Mouse (Mus musculus) layer of hippocampus, postnatal 14 days (tissue): ENCODE measurements around the gene Lca5l. TPM values are rescaled to one million over a fixed set of nuclear protein-coding genes. Genes with fewer than 3 reads are reported as not detected.

ENCODE experiments used
- DNase-seq, 2 experiments: peaks; one replicate each; pipeline ENCODE4 v3.0.0; 2021 to 2022; ENCODE audit warnings: low spot score in 2 of 2, mixed read lengths in 1 of 2
- total RNA-seq, 2 experiments: library from RNA; stranded (reverse); gene quantifications; 2 replicates each; pipeline ENCODE4 v1.2.3; 2021

Lca5l gene
- total RNA-seq, 2 experiments from 2014 or later, result 1.3 to 1.8 TPM

DNA sequence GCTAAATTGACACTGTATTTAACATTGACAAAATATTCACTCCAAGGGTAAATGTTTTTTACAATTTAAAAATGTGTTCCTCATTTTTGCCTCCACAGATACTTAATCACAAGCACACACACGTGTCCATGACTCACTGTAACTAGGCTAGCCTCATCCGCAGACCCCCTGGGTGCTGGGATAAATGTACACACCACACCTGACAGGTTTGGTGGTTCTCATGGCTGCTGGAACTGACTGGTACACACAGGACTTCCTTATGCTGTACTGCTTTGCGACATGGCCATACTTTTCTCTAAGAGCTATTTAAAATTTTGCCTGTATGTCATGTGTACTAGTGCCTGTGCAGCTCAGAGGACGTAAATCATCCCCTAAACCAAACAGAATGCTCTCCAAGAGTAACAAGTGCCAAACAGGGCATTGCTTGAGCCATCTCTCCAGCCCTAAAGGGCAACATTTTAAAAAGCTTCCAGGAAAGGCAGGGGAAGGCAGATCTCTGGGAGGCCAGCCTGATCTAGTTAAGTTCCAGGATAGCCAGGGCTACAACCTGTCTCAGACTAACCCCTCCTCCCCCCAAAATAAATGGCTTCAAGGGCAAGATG, 71.9 kb downstream of the Lca5l start:
- DNase-seq, result no peak

DNA sequence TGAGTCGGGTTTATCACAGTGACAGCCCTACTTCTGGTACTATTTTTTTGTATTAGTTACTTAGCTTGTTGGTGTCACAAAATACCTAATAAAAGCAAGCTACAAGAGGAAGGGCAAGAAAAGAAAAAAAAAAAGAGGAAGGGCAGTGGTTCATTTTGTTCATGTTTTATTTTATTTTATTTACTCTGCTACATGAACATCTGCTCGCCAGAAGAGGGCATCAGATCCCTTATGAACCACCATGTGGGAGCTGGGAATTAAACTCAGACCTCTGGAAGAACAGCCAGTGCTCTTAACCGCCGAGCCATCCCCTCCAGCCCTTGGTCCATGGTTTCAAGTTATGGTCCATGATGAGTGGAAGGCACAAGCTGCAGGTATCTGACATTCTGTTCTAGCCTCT, 77.3 kb downstream of the Lca5l start:
- DNase-seq, result no peak

DNA sequence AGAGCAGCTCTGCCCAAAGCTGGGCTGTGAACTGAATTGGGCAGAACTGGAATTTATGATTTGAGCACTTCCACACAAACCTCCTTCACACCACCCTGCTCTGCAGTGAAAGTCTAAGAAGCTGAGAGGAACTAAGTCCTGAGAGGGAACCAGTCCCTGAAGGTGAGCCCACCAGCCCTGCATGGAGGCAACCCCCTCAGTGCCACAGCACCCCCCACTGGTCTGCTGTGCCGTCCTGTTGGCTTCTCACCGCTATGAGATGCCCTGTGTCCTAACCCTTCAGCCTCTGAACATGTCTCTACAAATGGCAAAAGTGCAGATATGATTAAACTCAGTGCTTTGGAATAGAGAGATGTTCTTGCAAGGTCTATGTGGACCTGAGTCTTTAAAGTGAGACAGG, 79.3 kb downstream of the Lca5l start:
- DNase-seq, result no peak

DNA sequence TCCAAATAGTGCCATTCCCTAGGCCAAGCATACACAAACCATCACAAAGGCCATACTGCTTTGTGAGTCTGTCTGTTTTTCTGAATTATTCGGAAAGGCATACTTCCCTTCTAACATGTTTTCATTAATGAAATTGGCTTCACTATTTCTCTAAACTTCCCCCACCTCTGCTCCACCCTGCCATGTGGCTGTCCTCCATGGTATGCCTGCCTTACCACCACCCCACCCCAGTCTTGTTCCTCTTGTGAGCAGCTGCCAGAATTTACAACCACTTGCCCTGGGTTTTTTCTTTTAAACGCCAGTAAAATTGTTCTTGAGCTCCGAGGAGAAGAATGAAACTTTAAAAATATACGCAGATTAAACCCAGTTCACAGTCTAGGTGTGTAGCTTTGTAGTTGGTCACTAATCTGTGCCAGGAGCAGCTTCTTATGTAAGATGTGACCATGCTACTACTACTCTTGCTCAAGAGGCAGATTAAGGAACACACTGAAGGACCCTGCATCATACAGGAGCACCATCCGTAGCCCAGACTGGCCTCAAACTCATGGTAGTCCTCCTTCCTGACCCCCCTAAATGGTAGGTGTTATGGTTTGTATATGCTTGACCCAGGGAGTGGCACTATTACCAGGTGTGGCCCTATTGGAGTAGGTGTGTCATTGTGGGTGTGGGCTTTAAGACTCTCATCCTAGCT, 81.3 kb downstream of the Lca5l start:
- no peak for DNase-seq

DNA sequence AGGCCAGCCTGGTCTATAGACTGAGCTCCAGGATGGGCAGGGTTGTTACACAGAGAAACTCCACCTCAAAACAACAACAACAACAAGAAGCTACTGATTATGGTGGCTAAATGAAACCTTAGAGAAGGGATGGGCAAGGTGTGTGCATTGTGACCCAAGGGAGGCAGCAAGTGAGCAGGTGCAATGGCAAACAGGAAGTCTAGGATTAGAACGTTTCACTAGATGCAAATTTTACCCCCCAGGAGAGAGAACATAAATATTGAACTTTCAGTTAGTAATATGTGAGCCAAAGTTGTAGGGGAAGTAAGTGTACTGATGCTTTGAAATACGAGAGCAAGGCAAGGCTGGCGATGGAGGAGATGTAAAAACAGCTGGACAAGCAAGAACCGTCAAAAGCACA, 82.4 kb downstream of the Lca5l start:
- no peak for DNase-seq

Other genes starting within 250 kb of the Lca5l start
- 10 to 100 TPM; 16.0 to 16.9 TPM for gene Psmg1, start 201.3 kb downstream of the Lca5l start, total RNA-seq
- gene Brwd1, start 109.7 kb downstream of the Lca5l start, total RNA-seq, result 100 to 1,000 TPM; 119 to 123 TPM
- gene Hmgn1, start 64.5 kb downstream of the Lca5l start, total RNA-seq, result 10 to 100 TPM; 69.3 to 81.1 TPM
- gene Wrb, start 46.9 kb downstream of the Lca5l start, total RNA-seq, result 10 to 100 TPM; 64.6 to 76.0 TPM
- gene Sh3bgr, start 8.2 kb upstream of the Lca5l start, total RNA-seq, result 1 to 10 TPM; 1.4 to 2.1 TPM
- 10 to 100 TPM; 26.0 TPM for gene B3galt5, start 43.5 kb upstream of the Lca5l start, total RNA-seq